Mouse (Mus musculus) heart, embryonic 10.5 days (tissue): ENCODE results near the gene Ubash3b. TPM values are rescaled to one million over a fixed set of nuclear protein-coding genes. Genes with fewer than 3 reads are reported as not detected.

Source experiments
- DNase-seq: peaks from one replicate; pipeline ENCODE4 v3.0.0-alpha.2; 2017; ENCODE audit warnings: low spot score
- H3K27ac ChIP-seq: fragments of 300-500 bp; sonication (generic); 2 replicates; pipeline ENCODE4 v1.5.1; 2016; ENCODE audit warnings: mild to moderate bottlenecking
- H3K27me3 ChIP-seq: fragments of 300-500 bp; sonication (generic); 2 replicates; pipeline ENCODE4 v1.6.1; 2016; ENCODE audit warnings: mild to moderate bottlenecking; ENCODE audit not compliant: poor library complexity, insufficient read depth, severe bottlenecking
- H3K36me3 ChIP-seq: fragments of 300-500 bp; sonication (generic); 2 replicates; pipeline ENCODE4 v1.6.1; 2016; ENCODE audit warnings: mild to moderate bottlenecking, moderate library complexity
- H3K4me1 ChIP-seq: fragments of 300-500 bp; sonication (generic); 2 replicates; pipeline ENCODE4 v1.6.1; 2016; ENCODE audit warnings: mild to moderate bottlenecking
- H3K4me3 ChIP-seq: fragments of 300-500 bp; sonication (generic); 2 replicates; pipeline ENCODE4 v1.5.1; 2016; ENCODE audit warnings: mild to moderate bottlenecking, moderate library complexity
- H3K9me3 ChIP-seq: fragments of 300-500 bp; sonication (generic); 2 replicates; pipeline ENCODE4 v1.6.1; 2016; ENCODE audit warnings: mild to moderate bottlenecking, moderate library complexity
- WGBS: fragments of 180-500 bp; shearing (Covaris S2); methylation state at CpG from one replicate; pipeline ENCODE4 v1.1.7; 2016; 5-methylcytosine and 5-hydroxymethylcytosine counted together
- polyA plus RNA-seq: library from polyadenylated mRNA; unstranded; fragments of >200 nt; fragmentation: Nextera tagmentation; extraction: Ambion mirVana; gene quantifications from 2 replicates; pipeline ENCODE4 v1.2.1, GENCODE M21; 2016

The Ubash3b gene
- polyA plus RNA-seq, 1 experiment from 2014 or later = 13.3 TPM

GRCm38 (mm10) chr9:41072786-41073185 is 88.7 kb downstream of the Ubash3b start:
- Histone ChIP-seq H3K4me1 (peaks cover 58% of the 10 kb centered on the region), H3K36me3 (no peaks in the 10 kb centered on the region), H3K27me3 (no peaks in the 10 kb centered on the region), H3K9me3 (no peaks in the 10 kb centered on the region), H3K4me3 (no peak overlapping the region), H3K27ac (peak overlapping the region; percentile 79)
- 45% methylated on average over 6 of the region's 6 CpGs for WGBS
- peak; percentile 90 for DNase-seq

DNA sequence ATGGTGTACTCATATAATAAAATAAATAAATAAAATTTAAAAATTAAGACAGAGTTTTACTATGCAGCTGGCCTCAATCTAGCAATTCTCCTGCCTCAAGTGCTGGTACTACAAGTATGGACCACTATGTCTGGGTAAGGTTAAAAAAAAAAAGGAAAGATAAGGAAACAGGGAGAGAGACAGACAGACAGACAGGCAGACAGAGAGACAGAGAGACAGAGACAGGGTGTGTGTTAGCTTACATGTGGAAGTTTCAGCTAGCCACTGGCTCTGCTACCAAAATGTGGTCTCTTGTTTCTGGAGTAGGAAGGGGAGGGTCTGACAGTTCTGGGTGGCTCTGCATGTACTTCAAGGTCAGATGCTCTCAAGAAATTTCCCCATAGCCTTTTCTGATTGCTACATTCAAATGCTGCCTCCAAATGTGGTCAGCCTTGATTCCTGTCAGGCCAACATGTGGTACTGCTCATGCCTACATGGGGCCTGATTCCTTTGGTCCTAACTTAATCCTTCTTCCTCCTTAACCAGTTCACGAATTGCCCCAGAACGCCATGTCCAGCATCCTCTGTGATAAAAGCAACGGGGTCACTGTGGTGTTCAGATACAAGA is 89.5 kb downstream of the Ubash3b start:
- Histone ChIP-seq H3K9me3 (no peaks in the 10 kb centered on the region), H3K27me3 (no peaks in the 10 kb centered on the region), H3K36me3 (no peaks in the 10 kb centered on the region), H3K27ac (peak overlapping the region; percentile 79), H3K4me1 (peaks cover 59% of the 10 kb centered on the region), H3K4me3 (no peak overlapping the region)
- WGBS = 30% methylated on average over 3 of the region's 3 CpGs
- no peak for DNase-seq

DNA sequence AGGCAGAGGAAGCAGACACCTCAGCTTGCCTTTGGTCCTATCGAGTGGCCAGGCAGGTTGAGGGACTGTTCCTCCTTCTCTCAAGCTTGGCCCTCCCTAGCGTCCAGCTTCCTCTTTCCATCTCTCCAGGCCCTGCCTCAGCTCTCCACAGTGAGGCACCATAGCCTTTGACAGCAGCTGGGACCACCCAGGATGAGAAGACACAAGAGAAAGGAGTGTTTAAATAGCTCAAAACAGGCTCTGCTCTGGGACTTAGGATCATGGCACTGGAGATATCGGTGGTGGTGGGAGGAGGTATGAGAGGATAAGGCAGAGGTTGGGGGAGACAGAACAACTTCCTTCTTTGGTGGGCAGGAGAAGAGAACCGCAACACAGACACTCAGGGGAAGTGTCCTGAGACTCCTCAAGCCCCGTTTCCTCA is 90.7 kb downstream of the Ubash3b start:
- Histone ChIP-seq H3K27ac (peak overlapping the region; percentile 76), H3K36me3 (no peaks in the 10 kb centered on the region), H3K4me3 (0 out of 2 replicates have a peak overlapping the region, but pooled peaks have one; percentile 18), H3K9me3 (no peaks in the 10 kb centered on the region), H3K27me3 (no peaks in the 10 kb centered on the region), H3K4me1 (peaks cover 51% of the 10 kb centered on the region)
- no peak for DNase-seq
- WGBS = 25% methylated on average over 5 of the region's 5 CpGs

GRCm38 (mm10) chr9:41069509-41069908 is 92.0 kb downstream of the Ubash3b start:
- no peaks in the 10 kb centered on the region for H3K36me3 ChIP-seq
- H3K27ac ChIP-seq = 0 out of 2 replicates have a peak overlapping the region, but pooled peaks have one; percentile 23
- H3K4me3 ChIP-seq = no peak overlapping the region
- peaks cover 54% of the 10 kb centered on the region for H3K4me1 ChIP-seq
- WGBS = 54% methylated on average over 5 of the region's 5 CpGs
- no peaks in the 10 kb centered on the region for H3K27me3 ChIP-seq
- no peak for DNase-seq
- no peaks in the 10 kb centered on the region for H3K9me3 ChIP-seq

DNA sequence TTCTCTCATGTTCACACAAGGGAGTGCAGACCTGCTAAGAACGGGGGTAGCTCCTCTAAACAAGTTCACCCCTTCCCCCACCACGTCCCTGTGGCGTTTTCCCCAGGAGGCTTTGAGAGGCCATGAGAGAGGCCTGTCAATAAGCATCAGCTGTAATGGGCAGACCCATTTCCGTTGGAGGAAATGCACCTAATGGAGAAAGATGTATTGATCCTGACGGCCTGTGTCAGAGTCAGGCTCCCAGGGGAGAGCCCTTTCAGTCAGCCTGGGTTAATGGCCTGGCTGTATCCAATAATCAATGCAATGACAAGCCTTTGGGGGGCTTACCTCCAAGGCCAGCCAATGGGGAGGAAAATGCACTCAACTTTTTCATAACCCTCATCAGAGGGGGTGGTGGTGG is 100.1 kb downstream of the Ubash3b start:
- 37% methylated on average over 5 of the region's 5 CpGs for WGBS
- H3K27me3 ChIP-seq = no peaks in the 10 kb centered on the region
- no peak overlapping the region for H3K4me3 ChIP-seq
- DNase-seq = no peak
- H3K36me3 ChIP-seq = no peaks in the 10 kb centered on the region
- H3K4me1 ChIP-seq = peaks cover 23% of the 10 kb centered on the region
- no peak overlapping the region for H3K27ac ChIP-seq
- no peaks in the 10 kb centered on the region for H3K9me3 ChIP-seq

- H3K36me3 ChIP-seq = no peaks in the 10 kb centered on the region
- no peak for DNase-seq
- H3K4me1 ChIP-seq = peaks cover 23% of the 10 kb centered on the region
- no peaks in the 10 kb centered on the region for H3K9me3 ChIP-seq
- 74% methylated on average over 6 of the region's 6 CpGs for WGBS
- no peak overlapping the region for H3K4me3 ChIP-seq
- H3K27me3 ChIP-seq = no peaks in the 10 kb centered on the region
- no peak overlapping the region for H3K27ac ChIP-seq
These were observed 100.9 kb downstream of the Ubash3b start for GRCm38 (mm10) chr9:41060617-41061016.

- Histone ChIP-seq H3K27me3 (no peaks in the 10 kb centered on the region), H3K4me1 (peaks cover 15% of the 10 kb centered on the region), H3K9me3 (no peaks in the 10 kb centered on the region), H3K4me3 (no peak overlapping the region), H3K27ac (no peak overlapping the region), H3K36me3 (0 out of 2 replicates have a peak, but pooled peaks cover 4% of the 10 kb centered on the region)
- WGBS = 51% methylated on average over 8 of the region's 8 CpGs
- no peak for DNase-seq
These were observed 102.5 kb downstream of the Ubash3b start for GRCm38 (mm10) chr9:41058765-41059535.

- H3K9me3 ChIP-seq = no peaks in the 10 kb centered on the region
- 0 out of 2 replicates have a peak overlapping the region, but pooled peaks have one; percentile 36 for H3K27ac ChIP-seq
- H3K4me3 ChIP-seq = no peak overlapping the region
- no peak for DNase-seq
- 88% methylated on average over 9 of the region's 9 CpGs for WGBS
- 0 out of 2 replicates have a peak, but pooled peaks cover 4% of the 10 kb centered on the region for H3K36me3 ChIP-seq
- H3K27me3 ChIP-seq = no peaks in the 10 kb centered on the region
- peaks cover 32% of the 10 kb centered on the region for H3K4me1 ChIP-seq
These were observed 107.3 kb downstream of the Ubash3b start for GRCm38 (mm10) chr9:41054166-41054565.

DNA sequence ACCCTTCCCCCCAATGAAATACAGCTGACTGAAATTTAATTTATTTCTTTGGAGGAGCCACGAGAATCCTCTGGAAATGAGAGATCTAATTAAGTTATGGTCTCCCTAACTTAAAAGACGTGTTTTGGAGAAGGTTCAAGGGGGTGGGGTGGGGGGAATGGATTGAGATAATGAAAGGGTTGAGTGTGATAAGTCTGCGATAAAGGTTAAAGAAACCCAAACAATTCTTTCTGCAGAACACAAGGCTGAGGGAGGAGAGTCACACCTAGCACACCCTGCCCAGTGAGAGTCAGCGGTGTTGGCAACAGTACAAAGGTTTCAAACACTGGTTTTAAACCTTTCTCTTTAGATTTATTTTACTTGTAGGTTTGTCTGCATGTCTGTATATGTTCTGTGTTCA is 108.0 kb downstream of the Ubash3b start:
- H3K9me3 ChIP-seq = no peaks in the 10 kb centered on the region

DNA sequence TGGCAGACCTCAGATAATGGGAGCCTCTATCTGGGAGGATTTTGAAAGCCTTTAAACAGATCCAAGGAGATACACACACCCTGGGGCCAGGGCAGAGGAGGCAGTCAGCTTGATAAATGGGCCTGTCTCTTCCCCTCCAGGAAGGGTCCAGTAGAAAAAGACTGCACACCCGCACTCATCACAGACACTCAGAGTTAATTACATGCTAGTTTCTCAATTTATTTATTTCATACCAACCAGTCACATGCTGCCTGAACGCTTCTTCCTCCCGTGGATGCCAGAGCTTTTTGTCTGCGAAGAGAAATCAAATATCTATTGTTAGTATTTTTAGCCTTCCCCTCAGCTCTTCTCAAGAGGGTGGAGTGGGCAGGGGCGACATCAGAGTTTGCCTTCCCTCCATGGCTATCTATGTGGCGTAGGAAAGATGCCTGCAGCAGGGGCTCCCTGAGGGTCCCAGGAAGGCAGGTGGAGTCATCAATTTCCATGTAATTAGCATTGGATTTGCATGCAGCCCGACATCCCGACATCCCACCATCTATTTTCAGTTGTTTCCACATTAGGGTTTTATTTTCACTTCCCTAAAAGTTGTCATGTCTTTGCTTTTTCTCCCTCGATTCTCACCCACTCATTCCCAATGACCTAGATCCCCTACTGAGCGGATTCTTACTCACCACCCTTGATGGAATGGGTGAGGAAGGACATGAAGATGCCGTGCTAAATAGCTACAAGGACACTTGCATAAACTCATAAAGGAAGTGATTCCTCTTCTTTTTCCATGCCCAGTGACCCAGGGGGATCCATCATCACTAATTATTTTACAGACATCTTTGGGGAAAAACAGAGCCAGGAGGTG is 110.2 kb downstream of the Ubash3b start:
- Histone ChIP-seq H3K27ac (peak overlapping the region; percentile 71; the same call in 1 of the 2 replicates), H3K9me3 (no peaks in the 10 kb centered on the region), H3K36me3 (peaks cover 13% of the 10 kb centered on the region; the same call in 1 of the 2 replicates), H3K4me1 (peaks cover 29% of the 10 kb centered on the region), H3K27me3 (no peaks in the 10 kb centered on the region), H3K4me3 (no peak overlapping the region)
- 44% methylated on average over 11 of the region's 11 CpGs for WGBS
- no peak for DNase-seq

More for the DNA sequence above, 108.0 kb downstream of the Ubash3b start:
- H3K36me3 ChIP-seq = peaks cover 6% of the 10 kb centered on the region; the same call in 1 of the 2 replicates
- H3K27ac ChIP-seq = no peak overlapping the region
- WGBS = 63% methylated on average over 4 of the region's 4 CpGs
- H3K4me3 ChIP-seq = no peak overlapping the region
- H3K27me3 ChIP-seq = no peaks in the 10 kb centered on the region
- DNase-seq = no peak
- peaks cover 33% of the 10 kb centered on the region for H3K4me1 ChIP-seq

DNA sequence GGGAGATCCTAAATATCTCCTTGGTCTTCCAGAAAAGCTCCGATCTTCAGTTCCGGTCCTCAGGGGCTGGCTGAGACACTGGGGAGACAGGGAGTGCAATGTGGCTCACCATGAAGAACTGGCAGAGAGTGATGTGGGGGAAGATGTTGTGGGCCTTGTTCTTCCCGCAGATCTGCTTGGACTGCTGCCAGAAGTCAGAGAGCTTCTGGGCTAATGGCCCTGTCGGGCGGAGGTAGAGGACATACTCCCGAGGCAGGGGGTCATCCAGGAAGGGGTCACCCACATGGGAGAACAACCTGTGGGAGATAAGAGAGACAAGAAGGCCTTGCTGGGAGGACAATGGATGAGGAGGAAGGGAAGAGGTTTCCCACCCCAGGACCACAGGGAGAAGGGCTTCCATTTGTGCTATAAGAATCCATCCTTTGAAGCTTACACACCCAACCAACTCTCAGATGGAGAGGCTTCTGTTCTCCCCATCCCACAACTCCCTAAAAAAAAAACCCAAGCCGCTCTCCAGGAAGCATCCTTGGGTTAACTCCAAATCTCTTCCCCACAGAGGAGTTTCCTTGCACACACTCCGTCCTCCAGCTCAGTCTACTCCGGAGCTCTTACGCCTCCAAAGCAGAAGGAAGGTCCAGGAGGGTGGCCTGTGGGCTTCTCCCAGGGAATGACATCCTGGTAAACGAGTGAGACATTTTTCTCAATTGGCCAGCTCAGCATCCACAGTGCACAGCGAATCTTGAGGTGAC is 111.0 kb downstream of the Ubash3b start:
- Histone ChIP-seq H3K27ac (peak overlapping the region; percentile 71; the same call in 1 of the 2 replicates), H3K27me3 (no peaks in the 10 kb centered on the region), H3K36me3 (peaks cover 15% of the 10 kb centered on the region; the same call in 1 of the 2 replicates), H3K9me3 (no peaks in the 10 kb centered on the region), H3K4me1 (peaks cover 31% of the 10 kb centered on the region), H3K4me3 (no peak overlapping the region)
- WGBS = 56% methylated on average over 12 of the region's 12 CpGs
- no peak for DNase-seq

DNA sequence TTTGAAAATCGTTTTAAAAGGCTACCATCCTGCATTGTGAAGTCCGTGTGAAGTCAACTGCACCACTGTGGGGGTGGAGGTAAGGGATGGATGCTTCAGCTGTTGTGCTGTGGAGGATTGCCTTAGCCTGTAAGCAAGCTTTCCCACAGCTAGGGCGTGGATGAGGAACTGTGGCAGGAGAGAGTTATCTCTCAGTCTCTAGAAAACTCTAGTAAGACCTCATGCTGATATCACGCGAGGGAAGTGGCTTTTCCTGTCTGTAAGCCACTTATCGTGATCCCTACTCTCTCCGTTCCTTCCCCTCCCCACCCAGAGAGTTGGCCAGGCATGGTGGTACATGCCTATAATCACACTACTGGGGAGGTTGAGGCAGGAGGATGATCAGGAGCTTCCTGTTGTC is 112.2 kb downstream of the Ubash3b start:
- 53% methylated on average over 7 of the region's 7 CpGs for WGBS
- no peaks in the 10 kb centered on the region for H3K27me3 ChIP-seq
- no peak overlapping the region for H3K27ac ChIP-seq
- no peaks in the 10 kb centered on the region for H3K9me3 ChIP-seq
- H3K36me3 ChIP-seq = peaks cover 14% of the 10 kb centered on the region; the same call in 1 of the 2 replicates
- H3K4me3 ChIP-seq = no peak overlapping the region
- H3K4me1 ChIP-seq = peaks cover 33% of the 10 kb centered on the region
- DNase-seq = no peak
